In genomic region chr11:100413541-100413940, GRCm38 (mm10) we compare ENCODE assay signal across 8 mouse cellular contexts. TPM values are rescaled to one million over a fixed set of nuclear protein-coding genes. Genes with fewer than 3 reads are reported as not detected.
A peak's percentile ranks its signal among the peaks of the same experiment; 100 is the strongest.
DNase-seq lines count a peak whose midpoint lies in the region; ATAC-seq and TF ChIP-seq lines count a peak whose summit lies in the region.

No protein-coding gene starts in this region.

- intact Hi-C loops in heart, postnatal 10 days (cut with DNase I): no loop called here
- intact Hi-C loops in left cerebral cortex, postnatal 10 days (cut with DNase I): no loop called here

- H3K9ac ChIP-seq in heart, embryonic 11.5 days (ENCODE audit: low read depth, low read length): peak overlapping the region; percentile 90
- H3K9ac ChIP-seq in ES-Bruce4 (ENCODE audit: low read depth, poor library complexity, severe bottlenecking): peak overlapping the region; percentile 89
- H3K9ac ChIP-seq in heart, embryonic 16.5 days (ENCODE audit: low read length): peak overlapping the region; percentile 74
- H3K9ac ChIP-seq in liver, postnatal 0 days (replicated peaks): peak overlapping the region; percentile 66; the same call in 1 of the 2 replicates

- no peaks in the 10 kb centered on the region for H3K9me3 ChIP-seq in heart, embryonic 11.5 days (replicated peaks; ENCODE audit: control insufficient read depth, low read length)
- H3K9me3 ChIP-seq in ES-Bruce4 (replicated peaks; ENCODE audit: control insufficient read depth, insufficient read depth, low read length, poor library complexity, severe bottlenecking): no peaks in the 10 kb centered on the region
- no peaks in the 10 kb centered on the region for H3K9me3 ChIP-seq in heart, embryonic 16.5 days (replicated peaks; ENCODE audit: control insufficient read depth, low read length)
- no peaks in the 10 kb centered on the region for H3K9me3 ChIP-seq in liver, postnatal 0 days (ENCODE audit: low read length)

- peaks cover 37% of the 10 kb centered on the region for H3K4me1 ChIP-seq in heart, embryonic 11.5 days (ENCODE audit: control insufficient read depth, insufficient read depth, low read length)
- no peaks in the 10 kb centered on the region for H3K4me1 ChIP-seq in ES-Bruce4 (ENCODE audit: control insufficient read depth, insufficient read depth, low read length)
- H3K4me1 ChIP-seq in heart, embryonic 16.5 days (ENCODE audit: control insufficient read depth, insufficient read depth, low read length): peaks cover 26% of the 10 kb centered on the region
- H3K4me1 ChIP-seq in liver, postnatal 0 days (ENCODE audit: insufficient read depth): no peaks in the 10 kb centered on the region

- 62% methylated on average over 11 of the region's 11 CpGs for WGBS in heart, embryonic 11.5 days (ENCODE audit: insufficient replicate concordance)
- WGBS in heart, embryonic 16.5 days: 55% methylated on average over 11 of the region's 11 CpGs
- WGBS in liver, postnatal 0 days (ENCODE audit: insufficient replicate concordance): 79% methylated on average over 11 of the region's 11 CpGs

- no peak for ATAC-seq in heart, embryonic 11.5 days (replicated peaks; ENCODE audit: insufficient number of reproducible peaks, low FRiP score, low TSS enrichment)
- no peak for ATAC-seq in heart, embryonic 16.5 days (replicated peaks; ENCODE audit: extremely low read depth, insufficient read depth, low FRiP score)
- ATAC-seq in liver, postnatal 0 days: no peak
- no peak for ATAC-seq in monocyte, adult 5-6 weeks (replicated peaks; ENCODE audit: insufficient number of reproducible peaks, low FRiP score, low TSS enrichment, poor library complexity, severe bottlenecking)

- no peak for TF ChIP-seq CTCF in ES-Bruce4 (IDR thresholded peaks at IDR 0.05; ENCODE audit: low read depth, low read length)
- no peak for TF ChIP-seq CTCF in liver, postnatal 0 days (IDR thresholded peaks at IDR 0.05; ENCODE audit: low read depth)

- DNase-seq in heart, postnatal 10 days: no peak
- DNase-seq in liver, postnatal 0 days: no peak
- DNase-seq in B cell, adult 2 months: no peak
- no peak for DNase-seq in left cerebral cortex, postnatal 10 days (ENCODE audit: extremely low spot score in 1 of 2, low spot score in 2 of 2)

- TF ChIP-seq EP300 in ES-Bruce4 (IDR thresholded peaks at IDR 0.05; ENCODE audit: insufficient read depth, low read depth, low read length): no peak
- no peak for TF ChIP-seq EP300 in liver, postnatal 0 days (IDR thresholded peaks at IDR 0.05; ENCODE audit: low read depth)

- H3K36me3 ChIP-seq in heart, embryonic 11.5 days (ENCODE audit: control insufficient read depth, insufficient read depth, low read length): peaks cover 11% of the 10 kb centered on the region
- no peaks in the 10 kb centered on the region for H3K36me3 ChIP-seq in ES-Bruce4 (ENCODE audit: control insufficient read depth, insufficient read depth, low read length, poor library complexity, severe bottlenecking)
- H3K36me3 ChIP-seq in heart, embryonic 16.5 days (ENCODE audit: control insufficient read depth, insufficient read depth): peaks cover 7% of the 10 kb centered on the region
- H3K36me3 ChIP-seq in liver, postnatal 0 days (replicated peaks; ENCODE audit: insufficient read depth, low read length): no peaks in the 10 kb centered on the region

- peak overlapping the region; percentile 95; the same call in 1 of the 2 replicates for H3K27ac ChIP-seq in heart, embryonic 11.5 days (ENCODE audit: low read depth, low read length)
- H3K27ac ChIP-seq in ES-Bruce4 (ENCODE audit: insufficient read depth, low read length): no peak overlapping the region
- H3K27ac ChIP-seq in heart, embryonic 16.5 days (ENCODE audit: low read length): peak overlapping the region; percentile 95; the same call in 1 of the 2 replicates
- H3K27ac ChIP-seq in liver, postnatal 0 days (ENCODE audit: low read depth): no peak overlapping the region

- H3K4me2 ChIP-seq in heart, embryonic 11.5 days: peak overlapping the region; percentile 94
- H3K4me2 ChIP-seq in heart, embryonic 16.5 days (ENCODE audit: low read depth, low read length): peak overlapping the region; percentile 87
- H3K4me2 ChIP-seq in liver, postnatal 0 days (ENCODE audit: low read depth, low read length): peak overlapping the region; percentile 82; the same call in 1 of the 2 replicates

- H3K4me3 ChIP-seq in heart, embryonic 11.5 days (ENCODE audit: low read depth, low read length): peak overlapping the region; percentile 82
- peak overlapping the region; percentile 71 for H3K4me3 ChIP-seq in ES-Bruce4 (ENCODE audit: low read depth, low read length)
- H3K4me3 ChIP-seq in heart, embryonic 16.5 days (ENCODE audit: low read length): peak overlapping the region; percentile 60
- H3K4me3 ChIP-seq in liver, postnatal 0 days (ENCODE audit: low read depth, low read length): peak overlapping the region; percentile 46; the same call in 1 of the 2 replicates

- TF ChIP-seq POLR2A in ES-Bruce4 (IDR thresholded peaks at IDR 0.05; ENCODE audit: insufficient read depth, low read length): no peak

- no peaks in the 10 kb centered on the region for H3K27me3 ChIP-seq in heart, embryonic 11.5 days (ENCODE audit: control insufficient read depth, insufficient read depth, low read length)
- H3K27me3 ChIP-seq in ES-Bruce4 (ENCODE audit: control insufficient read depth, insufficient read depth, low read length, poor library complexity, severe bottlenecking): no peaks in the 10 kb centered on the region
- H3K27me3 ChIP-seq in heart, embryonic 16.5 days (ENCODE audit: control insufficient read depth, insufficient read depth, low read length): no peaks in the 10 kb centered on the region
- peaks cover 34% of the 10 kb centered on the region for H3K27me3 ChIP-seq in liver, postnatal 0 days (ENCODE audit: insufficient read depth, low read length)

RNA-seq across cellular contexts. Expression of gene P3h4, which starts 1.1 kb away (rescaled TPM):
- 67.2 and 70.6 TPM in 2 replicates for polyA plus RNA-seq in heart, embryonic 11.5 days (2014; fragmentation: Nextera tagmentation; extraction: Ambion mirVana)
- total RNA-seq in heart, postnatal 10 days (2021): 10 to 100 TPM; 24.4 to 27.3 TPM
- polyA plus RNA-seq in ES-Bruce4 (2011; ENCODE audit: insufficient read depth, insufficient read length, low read depth, missing spikeins): 13.3 and 16.8 TPM in 2 replicates
- polyA plus RNA-seq in heart, embryonic 16.5 days (2015; fragmentation: Nextera tagmentation; extraction: Ambion mirVana): 50.8 and 52.6 TPM in 2 replicates
- polyA plus RNA-seq in liver, postnatal 0 days (2015; fragmentation: Nextera tagmentation; extraction: Ambion mirVana): 3.4 and 4.6 TPM in 2 replicates
- total RNA-seq in left cerebral cortex, postnatal 10 days (2021): 1 to 10 TPM; 6.7 to 7.1 TPM
- total RNA-seq in monocyte, adult 5-6 weeks (2017): 0.64 to 5.3 TPM (median 3.1 TPM) in 3 replicates

RNA-seq across cellular contexts. Expression of gene Fkbp10, which starts 2.0 kb away (rescaled TPM):
- polyA plus RNA-seq in heart, embryonic 11.5 days (2014; fragmentation: Nextera tagmentation; extraction: Ambion mirVana): 89.3 and 107 TPM in 2 replicates
- total RNA-seq in heart, postnatal 10 days (2021): 10 to 100 TPM; 58.6 to 59.7 TPM
- 22.5 and 24.3 TPM in 2 replicates for polyA plus RNA-seq in ES-Bruce4 (2011; ENCODE audit: insufficient read depth, insufficient read length, low read depth, missing spikeins)
- polyA plus RNA-seq in heart, embryonic 16.5 days (2015; fragmentation: Nextera tagmentation; extraction: Ambion mirVana): 89.4 and 98.0 TPM in 2 replicates
- 7.4 and 9.0 TPM in 2 replicates for polyA plus RNA-seq in liver, postnatal 0 days (2015; fragmentation: Nextera tagmentation; extraction: Ambion mirVana)
- 10 to 100 TPM; 12.2 to 13.1 TPM for total RNA-seq in left cerebral cortex, postnatal 10 days (2021)
- 0.57 to 4.4 TPM (median 2.1 TPM) in 3 replicates for total RNA-seq in monocyte, adult 5-6 weeks (2017)

RNA-seq across cellular contexts. Expression of gene Jup, which starts 16.0 kb away (rescaled TPM):
- 72.2 and 80.6 TPM in 2 replicates for polyA plus RNA-seq in heart, embryonic 11.5 days (2014; fragmentation: Nextera tagmentation; extraction: Ambion mirVana)
- total RNA-seq in heart, postnatal 10 days (2021): 100 to 1,000 TPM; 252 to 286 TPM
- polyA plus RNA-seq in ES-Bruce4 (2011; ENCODE audit: insufficient read depth, insufficient read length, low read depth, missing spikeins): 166 and 171 TPM in 2 replicates
- 140 and 155 TPM in 2 replicates for polyA plus RNA-seq in heart, embryonic 16.5 days (2015; fragmentation: Nextera tagmentation; extraction: Ambion mirVana)
- polyA plus RNA-seq in liver, postnatal 0 days (2015; fragmentation: Nextera tagmentation; extraction: Ambion mirVana): 17.5 and 18.9 TPM in 2 replicates
- 10 to 100 TPM; 46.3 to 49.9 TPM for total RNA-seq in left cerebral cortex, postnatal 10 days (2021)
- 14.7 to 28.8 TPM (median 21.2 TPM) in 3 replicates for total RNA-seq in monocyte, adult 5-6 weeks (2017)

RNA-seq across cellular contexts. Expression of gene Nt5c3b, which starts 28.1 kb away (rescaled TPM):
- 98.8 and 111 TPM in 2 replicates for polyA plus RNA-seq in heart, embryonic 11.5 days (2014; fragmentation: Nextera tagmentation; extraction: Ambion mirVana)
- total RNA-seq in heart, postnatal 10 days (2021): 10 to 100 TPM; 36.9 to 46.3 TPM
- 37.3 and 44.6 TPM in 2 replicates for polyA plus RNA-seq in ES-Bruce4 (2011; ENCODE audit: insufficient read depth, insufficient read length, low read depth, missing spikeins)
- 107 and 110 TPM in 2 replicates for polyA plus RNA-seq in heart, embryonic 16.5 days (2015; fragmentation: Nextera tagmentation; extraction: Ambion mirVana)
- polyA plus RNA-seq in liver, postnatal 0 days (2015; fragmentation: Nextera tagmentation; extraction: Ambion mirVana): 11.1 and 11.9 TPM in 2 replicates
- total RNA-seq in left cerebral cortex, postnatal 10 days (2021): 10 to 100 TPM; 71.4 to 77.1 TPM
- 8.0 to 38.5 TPM (median 14.4 TPM) in 3 replicates for total RNA-seq in monocyte, adult 5-6 weeks (2017)

RNA-seq across cellular contexts. Expression of gene Klhl10, which starts 28.2 kb away (rescaled TPM):
- polyA plus RNA-seq in heart, embryonic 11.5 days (2014; fragmentation: Nextera tagmentation; extraction: Ambion mirVana): 0.28 and 0.83 TPM in 2 replicates
- under 1 TPM; 0.57 to 0.97 TPM for total RNA-seq in heart, postnatal 10 days (2021)
- 0.84 and 0.90 TPM in 2 replicates for polyA plus RNA-seq in ES-Bruce4 (2011; ENCODE audit: insufficient read depth, insufficient read length, low read depth, missing spikeins)
- polyA plus RNA-seq in heart, embryonic 16.5 days (2015; fragmentation: Nextera tagmentation; extraction: Ambion mirVana): 0.29 and 0.47 TPM in 2 replicates
- polyA plus RNA-seq in liver, postnatal 0 days (2015; fragmentation: Nextera tagmentation; extraction: Ambion mirVana): 0.07 TPM in 2 replicates
- total RNA-seq in left cerebral cortex, postnatal 10 days (2021): 1 to 10 TPM; 1.6 to 1.9 TPM
- 0.97 TPM in 1 of 3 replicates, not detected in the others for total RNA-seq in monocyte, adult 5-6 weeks (2017)

Comparison
In these comparisons a context has a peak if more than half of its experiments do, and no peak if none do; other contexts are left out.
1. H3K27ac ChIP-seq: peak in heart, embryonic 11.5 days (single experiment) and heart, embryonic 16.5 days (single experiment); none in ES-Bruce4 (single experiment) and liver, postnatal 0 days (single experiment).
2. Peak in every context shown above with its lines, with median percentiles within 50 percentile points of each other: H3K4me2 ChIP-seq, H3K4me3 ChIP-seq and H3K9ac ChIP-seq.